Mouse (Mus musculus): ENCODE results near the gene Slc4a2.
A peak's percentile ranks its signal among the peaks of the same experiment; 100 is the strongest.
"Not testable (repeated sequence)": the region's sequence is repeated elsewhere in the genome, so short reads cannot be mapped to it uniquely, and the experiment has no call there.

Slc4a2 gene

GRCm38 (mm10) chr5:24394165-24394894 is 29.3 kb upstream of the Slc4a2 start:
- peak; percentile 69 for DNase-seq (ENCODE audit: low spot score)

- not testable (repeated sequence) for DNase-seq (ENCODE audit: low spot score)
These were observed 27.4 kb upstream of the Slc4a2 start for GRCm38 (mm10) chr5:24396254-24396653.

GRCm38 (mm10) chr5:24399686-24400085 is 24.0 kb upstream of the Slc4a2 start:
- DNase-seq (ENCODE audit: low spot score), result no peak

DNA sequence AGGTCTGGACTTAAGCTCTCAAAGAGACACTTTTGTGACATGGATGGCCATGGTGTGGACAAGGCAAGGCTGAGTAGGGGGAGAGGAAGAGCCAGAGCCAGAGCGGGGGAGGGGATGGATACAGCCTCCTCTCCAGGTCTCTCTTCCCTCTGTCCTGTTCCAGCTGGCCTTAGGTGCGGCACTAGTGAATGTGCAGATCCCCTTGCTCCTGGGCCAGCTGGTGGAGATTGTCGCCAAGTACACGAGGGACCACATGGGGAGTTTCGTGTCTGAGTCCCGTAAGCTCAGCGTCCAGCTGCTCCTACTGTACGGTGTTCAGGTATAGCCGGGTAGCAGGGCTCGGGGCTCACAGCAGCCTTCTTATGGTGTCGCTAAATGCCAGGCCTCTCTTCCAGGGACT is 23.3 kb upstream of the Slc4a2 start:
- no peak for DNase-seq (ENCODE audit: low spot score)

DNA sequence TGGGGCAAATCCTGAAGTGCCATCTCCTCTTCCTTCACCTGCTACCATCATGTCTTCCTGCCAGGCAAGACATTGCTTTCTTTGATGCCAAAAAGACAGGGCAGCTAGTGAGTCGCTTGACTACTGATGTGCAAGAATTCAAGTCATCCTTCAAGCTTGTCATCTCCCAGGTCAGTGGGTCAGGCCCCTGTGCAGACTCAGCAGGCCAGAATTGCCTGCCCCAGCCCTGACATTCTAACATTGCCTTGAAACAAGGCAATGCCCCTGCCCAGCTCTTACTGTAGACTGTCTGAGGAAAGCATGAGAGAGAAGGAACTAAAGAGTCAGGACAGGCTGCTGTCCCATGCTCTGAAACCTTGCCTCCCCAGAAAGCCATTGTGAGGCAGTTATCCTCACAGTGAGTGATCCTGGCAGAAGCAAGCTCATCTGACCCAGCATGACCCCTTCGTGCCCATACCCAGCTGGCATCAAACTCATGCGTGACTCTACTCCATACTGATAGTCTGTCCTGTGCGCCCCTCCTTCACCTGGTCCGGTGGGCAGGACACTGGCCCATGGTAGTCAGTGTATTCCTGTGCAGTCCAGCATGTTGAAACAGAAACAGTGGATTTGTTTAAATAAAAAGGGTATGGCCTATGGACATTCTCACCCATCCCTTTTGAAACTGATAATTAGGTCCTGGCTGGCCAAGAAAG is 22.6 kb upstream of the Slc4a2 start:
- DNase-seq (ENCODE audit: low spot score), result no peak

DNA sequence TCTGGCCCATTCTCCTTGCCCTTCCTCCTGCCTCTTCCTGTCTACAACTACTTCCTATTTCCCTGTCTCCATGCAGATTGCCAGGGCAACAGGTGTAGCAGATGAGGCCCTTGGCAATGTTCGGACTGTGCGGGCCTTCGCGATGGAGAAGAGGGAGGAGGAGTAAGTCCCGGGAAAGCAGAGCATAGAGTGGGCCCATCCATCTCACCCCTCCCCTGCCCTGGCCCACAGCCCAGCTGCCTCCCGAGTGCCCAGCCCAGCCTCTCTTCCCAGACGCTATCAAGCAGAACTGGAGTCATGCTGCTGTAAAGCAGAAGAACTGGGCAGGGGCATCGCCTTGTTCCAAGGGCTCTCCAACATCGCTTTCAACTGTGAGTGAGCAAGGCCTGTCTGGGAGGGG is 21.7 kb upstream of the Slc4a2 start:
- no peak for DNase-seq (ENCODE audit: low spot score)

DNA sequence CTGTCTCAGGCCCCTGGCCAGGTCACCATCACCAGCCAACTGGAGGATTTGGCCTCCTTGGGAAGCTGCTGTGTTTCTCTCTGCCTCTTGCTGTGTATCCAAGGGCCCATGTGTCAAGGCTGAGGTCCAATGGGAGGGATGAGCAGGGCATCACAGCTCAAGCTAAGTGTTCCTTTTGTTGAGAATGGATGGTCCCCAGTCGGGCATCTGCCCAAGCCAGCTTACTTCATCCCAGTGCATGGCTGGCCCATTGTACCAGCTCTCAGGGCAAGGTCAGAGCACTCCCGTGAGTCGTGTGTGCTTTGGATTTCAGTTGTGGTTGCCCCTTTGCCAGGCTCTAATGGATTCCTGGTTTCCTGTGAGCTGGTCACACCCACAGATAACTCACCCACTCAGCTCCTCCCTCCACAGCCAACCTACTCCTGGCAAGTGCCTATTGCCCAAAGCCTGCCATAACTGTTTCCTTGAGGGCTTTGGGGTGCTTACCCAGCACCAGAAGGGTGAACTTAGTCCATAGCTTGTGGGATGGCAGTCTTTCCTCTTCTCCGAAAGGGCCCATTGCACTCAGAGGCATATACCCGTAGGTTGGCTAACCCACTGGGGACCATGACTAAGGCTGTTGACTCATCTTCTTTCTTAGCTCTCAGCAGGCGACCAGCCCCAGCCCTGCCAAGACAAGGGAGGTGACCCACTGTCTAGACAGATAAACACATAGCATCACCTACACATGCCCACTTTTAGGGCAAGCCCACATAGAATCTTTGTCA is 18.9 kb upstream of the Slc4a2 start:
- no peak for DNase-seq (ENCODE audit: low spot score)

DNA sequence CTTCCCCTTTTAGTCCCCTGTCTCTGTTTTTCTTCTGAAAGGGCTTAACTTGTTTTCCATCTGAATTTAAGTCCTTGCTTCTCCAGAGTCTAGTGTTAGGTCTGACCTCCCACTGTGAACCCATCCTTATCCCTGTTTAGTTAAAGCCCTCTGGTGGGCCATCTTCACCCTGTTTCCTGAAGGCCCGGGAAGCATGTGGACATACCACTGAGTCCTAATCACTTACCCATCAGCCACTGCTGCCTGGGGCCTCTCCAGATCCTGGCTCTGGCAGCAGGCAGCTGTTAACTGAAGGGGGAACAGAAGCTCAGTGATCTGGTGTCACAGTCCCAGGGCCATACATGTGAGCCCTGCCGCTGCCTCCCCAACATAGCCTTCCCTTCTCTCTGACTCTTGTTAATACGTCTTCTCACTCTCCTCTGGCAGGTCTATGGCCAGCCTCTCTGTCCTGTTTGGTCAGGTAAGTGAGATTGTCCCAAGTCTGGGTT is 18.2 kb upstream of the Slc4a2 start:
- no peak for DNase-seq (ENCODE audit: low spot score)

DNA sequence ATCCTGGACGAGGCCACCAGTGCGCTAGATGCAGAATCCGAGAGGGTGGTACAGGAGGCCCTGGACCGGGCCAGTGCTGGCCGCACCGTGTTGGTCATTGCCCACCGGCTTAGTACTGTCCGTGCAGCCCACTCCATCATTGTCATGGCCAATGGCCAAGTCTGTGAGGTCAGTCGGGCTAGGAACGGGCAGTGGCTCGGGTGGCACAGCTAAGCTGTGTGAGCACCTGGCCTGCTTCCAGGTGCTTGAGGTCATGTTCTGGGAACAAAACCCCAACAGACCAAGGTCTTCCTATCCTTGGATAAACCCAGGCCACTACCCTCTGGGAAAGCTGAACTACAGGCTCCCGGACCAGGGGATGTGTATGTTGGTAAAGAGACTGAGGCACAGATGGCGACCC is 15.0 kb upstream of the Slc4a2 start:
- no peak for DNase-seq (ENCODE audit: low spot score)

DNA sequence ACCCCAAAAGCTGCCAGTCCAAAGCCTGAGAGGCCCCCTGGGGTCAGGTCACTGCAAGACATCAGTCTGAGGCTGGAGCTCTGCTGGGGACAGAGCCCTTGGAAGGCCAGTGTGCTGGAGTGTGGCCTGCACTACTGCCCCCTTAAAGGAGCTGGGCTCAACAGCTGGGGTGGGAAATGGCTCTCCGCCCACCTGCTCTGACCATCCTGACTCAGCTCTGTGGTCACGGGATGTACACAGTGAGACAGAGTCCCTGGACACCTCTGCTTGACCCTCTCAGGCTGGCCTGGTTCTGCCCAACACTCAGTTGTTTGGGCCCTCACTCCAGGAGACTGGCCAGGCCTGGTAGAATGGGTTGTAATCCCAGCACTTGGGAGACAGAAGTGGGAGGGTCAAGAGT is 14.2 kb upstream of the Slc4a2 start:
- DNase-seq (ENCODE audit: low spot score), result no peak

DNA sequence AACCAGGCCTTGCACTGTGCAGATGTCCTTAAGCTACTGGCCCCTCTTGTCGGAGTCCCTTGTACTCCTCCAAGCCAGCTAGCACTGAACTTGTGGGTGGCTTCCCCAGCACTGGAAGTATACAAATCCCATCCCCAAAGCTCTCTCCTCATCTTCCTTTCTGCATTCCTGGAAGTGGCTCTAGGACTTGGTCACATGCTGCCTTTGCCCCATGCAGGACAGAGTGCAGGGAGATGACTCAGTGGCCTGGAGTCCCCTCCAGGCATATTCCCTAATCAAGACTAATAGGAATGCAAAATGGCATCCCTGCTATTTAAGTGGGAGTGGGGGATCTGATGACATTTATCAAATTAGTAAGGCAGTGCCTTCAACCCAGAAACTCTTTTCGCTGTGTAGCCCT is 11.6 kb upstream of the Slc4a2 start:
- DNase-seq (ENCODE audit: low spot score), result no peak

DNA sequence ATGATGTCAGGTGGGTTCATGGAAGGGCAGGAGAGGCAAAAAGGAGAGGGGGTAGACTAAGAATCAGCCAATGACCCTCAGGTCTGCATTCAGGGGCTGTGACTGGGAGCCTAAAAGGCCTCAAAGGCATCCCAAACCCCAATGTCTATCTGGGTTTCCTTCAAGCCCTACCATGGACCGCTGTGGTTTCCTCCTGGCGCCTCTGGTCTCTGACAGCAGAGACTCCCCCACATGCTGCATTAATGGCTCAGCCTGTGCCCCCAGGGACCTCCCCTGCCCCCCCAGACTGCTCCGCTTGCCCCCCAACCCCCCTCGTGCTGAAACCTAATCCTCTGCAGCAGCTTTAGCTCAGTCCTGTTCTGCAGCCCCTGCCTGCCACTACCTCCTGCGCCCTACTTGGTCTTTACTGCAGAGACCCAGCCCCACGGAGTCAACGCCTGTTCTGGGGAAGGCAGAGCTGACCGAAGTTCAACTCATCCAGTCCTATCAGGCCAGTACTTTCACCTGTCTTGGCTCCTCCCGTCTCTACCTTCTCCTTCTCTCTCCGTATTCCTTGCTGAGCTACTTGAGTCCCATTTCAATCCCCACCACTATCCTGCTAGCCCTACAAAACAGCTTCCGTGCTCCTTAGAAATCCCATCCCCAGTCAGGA is 10.5 kb upstream of the Slc4a2 start, which contains the start of gene Asic3:
Gene Asic3, plus strand, starts transcription at position 351 of the 652 bp plus-strand sequence.
- no peak for DNase-seq (ENCODE audit: low spot score)

- DNase-seq (ENCODE audit: low spot score), result no peak
These were observed 9.7 kb upstream of the Slc4a2 start for GRCm38 (mm10) chr5:24413938-24414337.

DNA sequence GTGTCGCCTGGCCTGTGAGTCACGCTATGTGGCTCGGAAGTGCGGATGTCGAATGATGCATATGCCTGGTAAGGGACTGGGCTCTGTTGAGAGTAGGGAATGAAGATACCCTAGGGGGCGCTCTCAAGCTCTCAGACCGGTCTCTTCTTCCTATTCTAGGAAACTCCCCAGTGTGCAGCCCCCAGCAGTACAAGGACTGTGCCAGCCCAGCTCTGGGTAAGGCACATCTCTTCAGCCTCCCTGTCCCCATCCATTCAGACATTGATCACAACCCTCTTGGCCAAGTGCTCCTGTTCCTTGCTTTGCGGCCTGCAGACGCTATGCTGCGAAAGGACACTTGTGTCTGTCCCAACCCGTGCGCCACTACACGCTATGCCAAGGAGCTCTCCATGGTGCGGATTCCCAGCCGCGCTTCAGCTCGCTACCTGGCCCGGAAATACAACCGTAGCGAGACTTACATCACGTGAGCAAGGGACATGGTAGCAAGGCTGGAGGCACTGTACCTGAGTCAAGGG is 7.4 kb upstream of the Slc4a2 start:
- DNase-seq (ENCODE audit: low spot score), result no peak

DNA sequence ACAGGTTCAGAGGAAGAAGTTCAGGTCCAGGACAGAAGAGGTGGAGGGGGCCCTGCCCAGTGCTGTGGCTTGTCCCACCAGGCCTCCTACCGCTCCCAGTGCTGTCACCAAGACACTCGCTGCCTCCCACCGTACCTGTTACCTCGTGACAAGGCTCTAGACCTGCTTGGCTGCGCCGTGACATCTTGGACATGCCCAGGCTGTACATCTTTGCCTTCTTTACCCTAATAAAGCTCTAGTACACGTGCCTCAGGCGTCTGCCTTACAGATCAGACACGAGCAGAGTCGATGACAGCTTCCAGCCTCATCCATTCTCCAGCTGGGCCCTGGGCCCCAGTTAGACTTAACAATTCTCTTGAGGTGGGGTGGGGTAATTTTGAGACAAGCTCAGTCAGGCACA is 6.0 kb upstream of the Slc4a2 start:
- no peak for DNase-seq (ENCODE audit: low spot score)

GRCm38 (mm10) chr5:24420381-24420780 is 3.3 kb upstream of the Slc4a2 start:
- DNase-seq (ENCODE audit: low spot score), result no peak

DNA sequence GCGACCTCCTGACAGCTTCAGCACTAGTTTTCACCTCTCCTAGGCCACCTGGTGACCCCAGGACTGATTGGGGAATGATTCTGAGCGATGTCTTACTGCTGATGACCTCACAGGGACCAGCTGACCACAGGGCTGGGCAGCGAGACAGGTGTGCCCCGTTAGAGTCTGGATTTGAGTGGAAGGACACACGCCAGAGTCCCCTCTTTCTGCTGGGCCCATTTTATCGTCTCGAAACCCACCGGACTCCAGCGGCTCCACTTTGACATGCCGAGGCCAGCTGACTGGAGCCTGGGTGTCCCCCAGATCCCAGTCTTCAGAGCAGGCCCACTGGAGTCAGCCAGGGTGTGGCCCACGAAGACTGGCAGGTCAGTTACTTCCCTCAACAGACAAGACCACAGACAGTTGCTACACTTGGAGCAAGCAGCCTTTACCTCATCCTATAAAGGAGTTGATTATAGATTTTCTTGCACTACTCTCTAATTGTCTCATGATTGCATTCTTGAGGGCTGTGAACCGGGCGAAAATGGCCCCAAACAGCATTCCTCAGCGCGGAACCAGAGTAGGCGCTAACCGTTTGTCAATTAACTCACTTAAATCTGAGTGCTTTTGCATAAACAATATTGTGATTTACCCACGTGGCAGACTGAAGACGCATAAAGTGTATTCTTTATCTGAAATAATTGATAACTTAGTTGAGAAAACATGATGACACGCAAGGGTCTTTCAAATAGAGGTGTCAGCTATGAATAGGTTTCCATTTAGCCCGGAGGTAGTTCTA is 556 bp downstream of the Slc4a2 start:
- DNase-seq (ENCODE audit: low spot score), result no peak

GRCm38 (mm10) chr5:24424861-24425411 is 1.3 kb downstream of the Slc4a2 start:
- peak; percentile 55 for DNase-seq (ENCODE audit: low spot score)

DNA sequence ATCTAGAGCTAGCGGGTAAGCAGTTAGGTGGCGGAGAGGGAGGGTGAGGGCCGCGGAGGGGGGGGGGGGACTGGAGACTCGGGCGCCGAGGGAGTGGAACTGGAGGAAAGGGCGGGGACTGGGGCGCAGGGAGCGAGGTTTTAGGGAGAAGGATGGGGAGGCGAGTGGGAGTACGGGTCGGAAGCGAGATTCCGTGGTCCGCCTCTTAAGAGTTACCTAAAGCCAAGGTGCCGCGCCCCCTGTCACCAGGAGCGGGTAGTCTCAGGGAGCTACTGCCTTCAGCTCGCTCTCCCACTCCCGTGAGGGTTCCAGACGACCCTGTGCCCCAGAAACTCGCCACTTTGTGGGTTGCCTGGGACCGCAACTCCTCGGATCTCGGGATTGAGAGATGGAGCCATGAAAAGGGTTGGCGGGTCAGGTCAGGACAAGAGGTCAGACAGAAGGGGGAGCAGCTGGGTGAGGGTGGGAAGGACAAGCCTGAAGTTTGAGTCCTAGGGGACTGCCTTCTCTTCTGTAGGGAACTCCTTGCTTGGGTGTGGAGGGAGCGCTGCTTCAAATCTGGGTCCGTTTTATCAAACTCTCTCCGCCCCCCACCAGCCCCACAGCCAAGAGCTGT is 1.9 kb downstream of the Slc4a2 start:
- no peak for DNase-seq (ENCODE audit: low spot score)

DNA sequence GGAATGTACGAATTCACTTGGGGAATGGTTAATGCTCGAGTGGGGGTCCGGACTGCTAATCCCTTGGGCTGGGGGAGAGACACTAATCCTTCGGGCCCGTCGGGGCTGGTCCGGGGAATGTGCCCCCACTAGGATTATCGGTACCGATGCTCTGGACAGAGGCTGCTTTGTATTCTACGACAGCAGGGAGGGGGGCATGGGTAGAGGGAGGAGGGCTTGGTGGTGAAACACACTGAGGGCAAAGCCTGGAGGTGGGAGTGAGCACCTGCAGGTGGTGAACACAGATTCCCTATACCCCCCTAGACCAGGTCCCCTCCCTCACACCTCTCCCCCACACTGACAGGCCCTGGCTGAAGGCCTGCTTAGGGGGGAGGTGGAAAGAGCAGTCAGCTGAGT is 2.4 kb downstream of the Slc4a2 start:
- DNase-seq (ENCODE audit: low spot score), result no peak

Data from urinary bladder, postnatal 10 days (tissue).